Mouse (Mus musculus) cerebellum, postnatal 25 days (tissue): ENCODE measurements at regions not wholly inside any gene's neighbourhood (a gene's known extent, or its start where the extent isn't known, plus 50 kb on each side); places are given as distances from the start of the nearest gene placed in this dataset.
A peak's percentile ranks its signal among the peaks of the same experiment; 100 is the strongest.

ENCODE experiments used
- DNase-seq, 2 experiments: peaks; one replicate each; pipeline ENCODE4 v3.0.0; 2021; ENCODE audit warnings: mixed read lengths in 2 of 2

DNA sequence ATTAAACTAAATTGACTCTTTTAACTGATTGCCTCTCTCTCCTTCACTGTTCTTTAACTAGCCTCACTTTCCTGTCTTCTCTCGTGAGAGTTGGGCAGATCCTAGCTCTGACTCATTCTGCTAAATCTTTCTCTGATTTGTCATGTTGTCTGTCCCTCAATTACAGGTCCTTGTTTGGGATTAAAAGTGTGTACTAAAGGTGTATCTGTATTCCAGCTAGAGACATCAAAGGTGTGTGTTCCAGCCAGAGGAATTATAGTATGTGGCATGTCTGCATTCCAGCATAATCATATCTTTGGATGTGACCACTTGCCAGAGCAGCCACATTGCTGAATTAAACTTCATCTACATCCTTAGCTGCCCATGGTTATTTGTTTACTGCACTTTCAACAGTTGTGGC is 167.5 kb upstream of the Fam83b start:
- no peak for DNase-seq

DNA sequence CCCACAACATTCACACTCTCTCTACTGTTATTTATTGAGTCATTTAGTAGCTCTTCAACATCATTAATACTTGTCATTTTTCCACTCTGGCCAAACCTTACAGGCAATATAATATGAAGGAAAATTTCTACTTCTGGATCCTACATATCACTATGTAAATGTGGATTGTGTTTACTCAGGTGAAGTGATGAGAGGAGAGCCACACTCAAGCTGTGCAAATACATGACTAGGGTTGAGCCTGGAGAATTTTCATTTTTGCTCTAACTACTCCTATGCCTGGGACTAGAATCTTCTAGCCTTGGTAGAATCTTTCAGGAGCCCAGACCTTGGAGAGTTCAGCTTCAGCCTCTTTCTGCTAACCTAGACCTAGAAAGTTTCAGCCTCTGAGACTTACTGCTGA is 166.9 kb upstream of the Fam83b start:
- no peak for DNase-seq

DNA sequence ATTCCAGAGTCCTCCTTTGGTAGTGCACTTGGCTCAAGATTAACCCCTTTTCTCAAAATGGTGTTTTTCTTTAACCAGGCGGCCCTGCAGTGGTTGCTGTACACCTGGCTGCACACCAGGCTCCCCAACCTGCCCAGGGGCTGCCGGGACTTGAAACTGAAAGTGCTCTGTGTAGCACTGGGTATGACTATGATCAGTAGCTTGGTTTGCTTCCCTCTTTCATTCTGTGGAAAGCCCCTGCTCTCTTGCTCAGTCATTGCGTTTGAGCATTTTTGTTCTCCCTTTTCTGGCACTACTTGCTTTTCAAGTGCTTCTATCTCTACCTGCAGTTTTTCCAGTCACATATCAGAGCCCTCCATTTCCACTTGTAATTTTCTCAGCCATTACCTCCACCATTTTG is 156.0 kb upstream of the Fam83b start:
- no peak for DNase-seq

DNA sequence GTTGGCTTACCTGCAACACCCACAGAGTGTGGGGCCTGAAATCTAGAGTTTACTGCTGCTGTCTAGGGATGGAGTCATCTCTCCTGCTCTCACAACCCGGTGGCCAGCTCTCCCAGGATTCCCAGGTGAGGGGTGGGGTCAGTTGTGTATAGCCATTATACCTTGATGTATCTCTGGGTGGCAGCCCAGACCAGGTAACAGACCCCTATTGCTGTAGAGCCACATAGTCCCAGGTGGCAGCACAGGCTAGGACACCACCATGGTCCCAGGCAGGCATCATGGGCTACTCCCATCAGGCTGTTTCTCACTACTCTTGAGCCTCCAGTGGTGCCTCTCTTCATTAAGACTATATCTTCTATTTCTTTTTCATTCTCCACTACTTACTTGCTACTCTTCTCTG is 148.9 kb upstream of the Fam83b start:
- no peak for DNase-seq

DNA sequence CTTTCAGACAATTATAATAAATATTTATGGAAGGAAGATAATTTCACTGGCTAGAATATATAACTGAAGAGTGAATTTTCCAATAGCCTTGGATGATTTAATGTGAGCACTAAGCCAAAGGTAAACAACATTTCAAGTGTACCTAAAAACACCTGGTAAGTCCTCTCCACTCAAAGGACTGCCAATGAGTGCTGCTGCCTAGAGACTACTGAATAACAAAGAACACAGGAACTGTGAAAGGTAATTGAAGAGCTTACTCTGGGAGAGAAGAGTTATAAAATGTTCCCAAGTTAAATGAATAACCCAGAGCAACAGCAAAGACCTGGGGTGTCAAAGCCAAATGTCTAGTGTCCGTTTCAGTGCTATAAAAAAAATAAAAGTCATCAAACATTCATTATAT is 139.5 kb upstream of the Fam83b start:
- DNase-seq = no peak

DNA sequence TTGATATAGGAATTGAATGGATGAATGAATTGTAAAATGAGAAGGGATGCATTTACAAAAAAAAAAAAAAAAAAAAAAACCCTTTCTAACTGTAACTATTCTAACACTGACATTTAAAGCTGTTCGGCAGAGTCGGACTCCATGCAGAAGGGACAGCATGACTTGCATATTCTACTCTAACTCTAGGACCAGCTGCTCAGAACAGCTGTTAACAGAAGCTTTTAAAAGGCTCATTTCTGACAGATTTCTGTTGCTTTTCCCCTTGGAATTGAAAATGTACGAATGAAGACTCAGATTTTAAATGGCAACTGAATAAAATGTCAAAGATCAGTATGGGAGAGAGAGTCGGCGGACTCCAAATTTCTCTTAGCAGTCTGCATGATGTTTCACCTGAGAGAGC is 138.9 kb upstream of the Fam83b start:
- no peak for DNase-seq

DNA sequence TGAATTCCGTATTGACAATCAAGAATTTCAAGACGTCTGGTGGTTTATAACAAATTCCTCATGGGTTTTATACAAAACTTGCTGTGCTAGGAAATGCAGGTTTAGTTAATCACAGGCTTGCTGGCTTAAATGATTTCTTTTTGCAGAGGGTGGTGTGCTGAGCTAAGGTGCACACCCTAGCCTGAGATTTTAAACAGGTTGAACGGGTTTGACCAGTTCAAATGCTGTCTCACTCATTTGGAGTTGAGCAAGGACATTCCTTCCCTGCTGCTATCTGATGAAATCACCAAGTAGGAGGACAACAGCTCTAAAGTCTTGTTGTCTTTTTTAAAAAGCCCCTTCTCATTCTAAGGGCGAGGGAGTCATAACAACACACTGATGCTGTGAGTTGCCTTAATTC is 128.6 kb upstream of the Fam83b start:
- DNase-seq = no peak

DNA sequence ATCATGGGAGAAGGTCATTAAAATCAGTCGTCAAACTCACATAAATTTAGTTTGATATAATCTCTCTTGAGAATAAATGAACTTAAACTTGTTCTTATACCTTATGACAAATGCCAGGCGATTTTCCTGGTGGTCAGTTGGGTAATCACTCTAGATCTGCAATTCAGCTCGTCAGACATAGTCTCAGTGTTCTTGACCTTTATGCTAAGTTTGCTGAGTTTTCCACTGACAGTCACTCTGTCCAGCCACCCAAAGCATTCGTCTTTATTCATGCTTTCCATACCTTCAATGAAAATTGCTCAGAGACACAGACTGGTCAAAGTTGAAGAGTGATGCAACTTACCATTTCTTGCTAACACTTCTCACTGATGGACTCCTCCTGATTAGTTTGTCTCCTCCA is 126.1 kb upstream of the Fam83b start:
- DNase-seq = no peak

DNA sequence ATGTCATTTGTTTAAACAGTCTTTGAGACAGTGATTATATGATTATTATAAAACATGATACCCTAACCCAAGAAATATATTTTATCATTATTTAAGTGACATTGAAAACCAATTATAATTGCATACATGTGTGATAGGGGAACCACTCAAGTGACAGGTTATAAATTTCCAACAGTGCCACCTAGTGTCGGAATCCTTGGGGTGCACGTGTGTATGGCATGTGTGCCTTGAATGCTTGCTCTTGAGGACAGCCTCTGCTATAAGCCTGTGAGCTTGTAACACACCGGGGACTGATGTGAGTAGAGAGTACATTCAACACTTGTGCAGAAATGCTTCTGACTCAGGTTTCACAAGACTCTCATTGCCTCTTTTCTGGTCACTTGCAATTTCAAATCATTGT is 93.9 kb upstream of the Fam83b start:
- peak; percentile 30 to 60 for DNase-seq

DNA sequence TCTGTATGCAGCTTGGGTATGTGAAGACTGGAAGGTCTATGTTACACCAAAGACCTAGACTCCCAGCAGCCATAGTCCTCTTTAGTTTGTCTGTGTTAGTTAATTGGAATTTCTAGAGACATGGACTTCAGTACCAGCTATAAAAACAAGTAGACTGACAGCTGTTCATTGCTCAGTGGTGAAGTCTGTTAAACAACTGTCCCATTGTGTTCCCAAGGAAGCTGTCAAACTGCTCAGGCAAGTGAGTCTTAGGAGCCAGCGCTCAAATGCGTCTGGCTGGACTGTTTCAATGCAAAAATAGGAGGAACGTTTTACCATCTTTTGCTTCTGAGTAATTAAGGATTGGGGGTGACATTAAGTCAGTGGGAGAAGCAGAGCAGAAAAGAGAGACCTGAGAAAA is 92.9 kb upstream of the Fam83b start:
- no peak for DNase-seq

DNA sequence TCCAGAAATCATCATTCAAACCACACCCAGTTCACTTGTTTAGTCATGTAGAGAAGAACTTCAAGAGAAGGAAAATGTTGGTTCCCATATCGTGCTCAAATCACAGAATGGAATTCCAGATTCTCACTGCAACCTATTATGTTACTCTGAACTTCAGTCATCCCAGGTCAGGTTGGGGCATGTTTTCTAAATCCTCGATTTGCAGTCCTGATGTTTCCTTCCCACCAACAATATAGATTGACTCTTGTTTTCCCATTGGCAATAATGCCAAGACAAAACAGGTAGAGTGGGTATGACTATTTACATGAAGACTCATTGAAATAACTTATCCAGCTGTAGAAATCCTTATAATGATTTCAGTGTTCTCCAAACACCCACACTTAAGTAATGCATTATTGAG is 86.4 kb upstream of the Fam83b start:
- no peak for DNase-seq

DNA sequence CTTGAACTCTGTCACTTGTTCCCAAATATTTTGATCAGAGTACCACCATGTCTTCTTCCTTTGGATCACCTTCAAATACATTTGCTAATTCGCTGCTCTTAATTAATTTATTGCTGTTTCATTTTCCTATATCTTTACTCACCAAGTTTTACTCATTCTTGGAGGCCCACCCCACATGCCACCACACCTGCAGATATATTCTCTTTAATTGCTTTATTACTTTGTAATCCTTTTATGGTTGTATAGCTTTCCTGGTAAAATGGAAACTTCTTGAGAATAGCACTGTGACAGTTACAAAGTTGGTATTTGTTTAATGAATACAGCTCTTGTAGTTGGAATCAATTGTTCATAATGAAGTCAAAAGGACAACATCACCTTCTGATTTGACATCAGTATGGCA is 82.6 kb upstream of the Fam83b start:
- DNase-seq = no peak

DNA sequence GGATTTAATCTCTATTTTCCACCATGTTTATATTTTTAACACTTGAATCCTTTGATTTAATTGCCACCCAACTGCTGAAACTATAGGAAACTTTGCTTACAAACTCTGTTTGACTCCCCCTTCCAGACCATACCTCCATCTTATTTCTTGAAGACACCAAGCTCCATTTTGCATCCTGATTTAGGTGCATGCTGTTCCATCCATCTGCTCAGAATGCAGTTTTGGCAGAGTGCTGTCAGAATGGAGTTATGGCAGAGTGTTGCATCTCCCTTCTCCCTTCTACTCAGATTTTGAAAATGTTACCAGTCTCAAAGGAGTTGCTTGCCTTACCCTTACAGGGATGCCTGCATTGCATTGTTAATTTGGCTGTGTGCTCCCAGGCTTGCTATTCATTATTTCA is 79.5 kb upstream of the Fam83b start:
- no peak for DNase-seq
